ENCODE assay signal across 14 mouse cellular contexts in genomic region chr14:102199430-102199829, GRCm38 (mm10).
DNase-seq lines count a peak whose midpoint lies in the region.
"Had no signal": no experiment of that assay in that cellular context is flagged by ENCODE, and none has a peak within 500 bp of the region (broad histone marks: within the 10 kb centered on the region; RNA-seq: fewer than 3 reads in every experiment).

No protein-coding gene starts in this region.

- intact Hi-C loops in gastrocnemius, postnatal 36 days (cut with DNase I), result no loop called here

- DNase-seq in frontal cortex, adult 2 months (ENCODE audit: extremely low spot score in 1 of 2, low spot score in 1 of 2), result peak; percentile 85 to 88
- DNase-seq in layer of hippocampus, adult 11-12 months (ENCODE audit: low spot score), result peak; percentile 68
- DNase-seq in left cerebral cortex, adult 18-20 months (ENCODE audit: low spot score in 2 of 2), result peak; percentile 73 to 85
- peak; percentile 18 for DNase-seq in right cerebral cortex, postnatal 14 days
- no peak for DNase-seq in gastrocnemius, postnatal 36 days
- DNase-seq in gastrocnemius, postnatal 4 days (ENCODE audit: low spot score in 2 of 2), result no peak
- DNase-seq in heart, adult 9 months (ENCODE audit: low spot score in 2 of 2), result no peak
- DNase-seq: adrenal gland, adult 2 months; cerebellum, adult 11-12 months; gastrocnemius, adult 2 months; heart, postnatal 14 days; kidney, adult 11 months; kidney, postnatal 25 days; thymus, postnatal 36 days had no signal

Comparison
In these comparisons a context has a peak if more than half of its experiments do, and no peak if none do; other contexts are left out.
1. DNase-seq: peak in frontal cortex, adult 2 months (2 of 2), layer of hippocampus, adult 11-12 months (single experiment), left cerebral cortex, adult 18-20 months (2 of 2) and right cerebral cortex, postnatal 14 days (single experiment); none in gastrocnemius, postnatal 36 days (0 of 2), gastrocnemius, postnatal 4 days (0 of 2) and heart, adult 9 months (0 of 2).